Mouse (Mus musculus) CH12.LX (cell line): ENCODE measurements around the gene Arhgef2. TPM values are rescaled to one million over a fixed set of nuclear protein-coding genes. Genes with fewer than 3 reads are reported as not detected.
A peak's percentile ranks its signal among the peaks of the same experiment; 100 is the strongest.

Source experiments
- DNase-seq: peaks from one replicate; pipeline ENCODE4 v3.0.0-alpha.2; 2013; ENCODE audit errors: extremely low read depth
- H3K27ac ChIP-seq: 2 replicates; pipeline ENCODE4 v1.5.1; 2012; ENCODE audit warnings: low read depth, mild to moderate bottlenecking, control low read depth, moderate library complexity; ENCODE audit not compliant: insufficient read depth
- H3K27me3 ChIP-seq: replicated peaks from 2 replicates; pipeline ENCODE3; 2012; ENCODE audit warnings: inconsistent platforms
- H3K36me3 ChIP-seq, 2 experiments: replicated peaks in 1 of 2; 2 replicates each; pipeline versions ENCODE3 to v1.6.1; 2012; ENCODE audit warnings: inconsistent platforms in 1 of 2, low read length in 1 of 2, mild to moderate bottlenecking in 1 of 2, mixed read lengths in 1 of 2, moderate library complexity in 1 of 2; ENCODE audit not compliant: control insufficient read depth in 1 of 2, insufficient read depth in 1 of 2
- H3K4me1 ChIP-seq, 2 experiments: 2 replicates each; pipeline ENCODE4 v1.6.1; 2012; ENCODE audit warnings: inconsistent platforms in 1 of 2, moderate library complexity in 1 of 2; ENCODE audit not compliant: insufficient read depth in 2 of 2, control insufficient read depth in 1 of 2
- H3K4me2 ChIP-seq: 2 replicates; pipeline ENCODE4 v1.6.1; 2012; ENCODE audit warnings: low read depth, mild to moderate bottlenecking, control low read depth; ENCODE audit not compliant: poor library complexity, insufficient read depth, severe bottlenecking
- H3K4me3 ChIP-seq, 3 experiments: fragments of 150-350 bp in 1 of 3; sonication (generic) in 1 of 3; replicated peaks in 1 of 3; 2 replicates each; pipeline versions ENCODE3 to v1.5.1; 2011 to 2012; ENCODE audit warnings: low read depth in 2 of 3, low read length in 2 of 3, mild to moderate bottlenecking in 2 of 3, moderate library complexity in 2 of 3, control low read depth in 1 of 3, improper control_type of control experiment in 1 of 3, inconsistent platforms in 1 of 3, mixed read lengths in 1 of 3; ENCODE audit not compliant: poor library complexity in 1 of 3
- H3K79me2 ChIP-seq: replicated peaks from 2 replicates; pipeline ENCODE4 v1.6.1; 2012; ENCODE audit warnings: mild to moderate bottlenecking, moderate library complexity; ENCODE audit not compliant: control insufficient read depth, poor library complexity, insufficient read depth, severe bottlenecking; ENCODE audit errors: extremely low read depth
- H3K9ac ChIP-seq: 2 replicates; pipeline ENCODE4 v1.6.1; 2012; ENCODE audit warnings: low read depth, mild to moderate bottlenecking, control low read depth, moderate library complexity; ENCODE audit not compliant: insufficient read depth
- H3K9me3 ChIP-seq: replicated peaks from 2 replicates; pipeline ENCODE3; 2012; ENCODE audit warnings: low read length, inconsistent platforms, mixed read lengths
- BHLHE40 ChIP-seq: IDR thresholded peaks from 2 replicates; pipeline ENCODE4 v1.6.1; 2011; ENCODE audit warnings: mild to moderate bottlenecking, low read depth, low read length, improper control_type of control experiment
- CHD2 ChIP-seq: IDR thresholded peaks from 2 replicates; pipeline ENCODE4 v1.6.1; 2011; ENCODE audit warnings: low read length, improper control_type of control experiment
- GABPA ChIP-seq: IDR thresholded peaks from 2 replicates; pipeline ENCODE4 v1.6.1; 2012; ENCODE audit warnings: low read depth, low read length, improper control_type of control experiment, inconsistent platforms; ENCODE audit not compliant: insufficient replicate concordance
- IRF4 ChIP-seq: IDR thresholded peaks from 2 replicates; pipeline ENCODE4 v1.6.1; 2014; ENCODE audit warnings: low read depth, mild to moderate bottlenecking, inconsistent platforms, low read length, improper control_type of control experiment
- JUND ChIP-seq: conservative IDR thresholded peaks from 2 replicates; pipeline ENCODE4 v1.6.1; 2011; ENCODE audit warnings: low read depth, low read length, improper control_type of control experiment
- MAFK ChIP-seq: IDR thresholded peaks from 2 replicates; pipeline ENCODE4 v1.6.1; 2011; ENCODE audit warnings: low read length, improper control_type of control experiment; ENCODE audit not compliant: insufficient replicate concordance
- MEF2A ChIP-seq: IDR thresholded peaks from 2 replicates; pipeline ENCODE4 v1.6.1; 2014; ENCODE audit warnings: low read depth, mild to moderate bottlenecking, inconsistent platforms, low read length, improper control_type of control experiment, borderline replicate concordance
- MXI1 ChIP-seq: IDR thresholded peaks from 2 replicates; pipeline ENCODE4 v1.6.1; 2011; ENCODE audit warnings: mild to moderate bottlenecking, low read depth, low read length, improper control_type of control experiment
- NRF1 ChIP-seq: IDR thresholded peaks from 2 replicates; pipeline ENCODE4 v1.6.1; 2014; ENCODE audit warnings: low read depth, mild to moderate bottlenecking, inconsistent platforms, low read length, improper control_type of control experiment, moderate library complexity
- RAD21 ChIP-seq: IDR thresholded peaks from 2 replicates; pipeline ENCODE4 v1.6.1; 2011; ENCODE audit warnings: low read depth, mild to moderate bottlenecking, low read length, improper control_type of control experiment, moderate library complexity
- SIN3A ChIP-seq: IDR thresholded peaks from 2 replicates; pipeline ENCODE4 v1.6.1; 2012; ENCODE audit warnings: low read length, improper control_type of control experiment, inconsistent platforms
- TCF12 ChIP-seq: IDR thresholded peaks from 2 replicates; pipeline ENCODE4 v1.6.1; 2014; ENCODE audit warnings: low read depth, mild to moderate bottlenecking, inconsistent platforms, low read length, improper control_type of control experiment
- UBTF ChIP-seq: IDR thresholded peaks from 2 replicates; pipeline ENCODE4 v1.6.1; 2012; ENCODE audit warnings: low read depth, mild to moderate bottlenecking, inconsistent platforms, low read length, improper control_type of control experiment, moderate library complexity
- dilution Hi-C: fragments of 300-500 bp; cut with MboI; formaldehyde crosslinking; loops from 2 replicates; pipeline ENCODE4 v1.14.3; 2020; ENCODE audit warnings: low sequenced_read_pairs; ENCODE audit not compliant: extremely low pct_unique_long_range_greater_than_20kb, extremely low pct_ligation_motif_present
- in situ Hi-C: fragments of 300-500 bp; cut with MboI; formaldehyde crosslinking; loops from 3 replicates; pipeline ENCODE4 v1.14.3; 2019; ENCODE audit warnings: low sequenced_read_pairs, low pct_ligation_motif_present, low pct_unique_long_range_greater_than_20kb, mixed read lengths
- polyA plus RNA-seq: library from polyadenylated mRNA; unstranded; fragments of >175 nt; gene quantifications from 2 replicates; pipeline ENCODE4 v1.2.1, GENCODE M21; 2012; ENCODE audit warnings: low read depth; ENCODE audit not compliant: insufficient read length
- total RNA-seq, 2 experiments: library from RNA; depleted of rRNA; stranded (reverse); fragments of 300-350 nt in 1 of 2; fragments of >200 nt in 1 of 2; gene quantifications; 2 replicates each; pipeline ENCODE4 v1.2.3; 2012 to 2014

Arhgef2 gene
- total and polyA plus RNA-seq, 3 experiments = 18.5 to 43.9 (median 43.1) TPM

DNA sequence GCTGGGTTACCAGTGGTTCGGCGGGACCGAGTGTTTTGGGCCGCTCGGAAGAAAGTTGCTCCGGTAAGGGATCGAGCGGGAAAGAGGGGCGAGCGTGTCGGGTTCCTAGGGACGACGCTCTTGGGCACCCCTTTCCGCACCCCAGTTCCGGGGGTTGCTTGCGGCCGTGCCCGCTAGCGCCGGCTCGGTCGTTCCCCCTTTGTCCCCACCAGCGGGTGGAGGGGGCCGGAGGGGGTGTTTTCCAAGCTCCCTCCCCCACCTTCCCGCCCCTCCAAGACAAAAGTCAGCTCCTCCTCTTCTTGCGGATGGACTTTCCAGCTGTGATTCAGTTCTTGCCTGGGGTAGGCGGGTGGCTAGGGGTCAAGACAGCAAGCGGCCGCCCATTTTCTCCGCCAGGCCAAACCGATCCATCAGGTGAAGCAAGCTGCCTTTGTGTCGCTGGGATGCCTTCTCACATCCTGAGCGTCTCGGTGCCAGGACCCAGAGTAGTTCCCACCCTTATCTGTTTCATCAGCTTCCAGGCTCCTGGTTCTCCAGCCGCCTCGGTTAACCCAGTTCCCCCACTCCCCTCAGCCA lies 15.9 kb downstream of the Arhgef2 start:
- Histone ChIP-seq H3K27me3 (peaks cover 8% of the 10 kb centered on the region), H3K36me3 (peaks cover 15 to 30% of the 10 kb centered on the region in 2 experiments), H3K4me3 (peak overlapping the region; percentile 88 to 97 (median 88)), H3K9me3 (no peaks in the 10 kb centered on the region), H3K4me1 (peaks cover 19 to 68% of the 10 kb centered on the region in 2 experiments), H3K4me2 (peak overlapping the region; percentile 78), H3K9ac (peak overlapping the region; percentile 97), H3K27ac (peak overlapping the region; percentile 70), H3K79me2 (peaks cover 55% of the 10 kb centered on the region)
- TF ChIP-seq MEF2A = 0 out of 2 replicates have a peak, but pooled peaks have one; percentile 5
- TF ChIP-seq MXI1 = peak; percentile 61
- TF ChIP-seq BHLHE40 = no peak
- TF ChIP-seq GABPA = no peak
- TF ChIP-seq JUND = no peak
- TF ChIP-seq TCF12 = no peak
- no peak for TF ChIP-seq MAFK
- no peak for TF ChIP-seq UBTF
- no peak for TF ChIP-seq NRF1
- TF ChIP-seq SIN3A = peak; percentile 76
- no peak for TF ChIP-seq RAD21
- 0 out of 2 replicates have a peak, but pooled peaks have one; percentile 9 for TF ChIP-seq IRF4
- DNase-seq = no peak
- in situ Hi-C loops (loop anchor here (25.0 kb wide), 1 partner anchor 116 kb away; no protein-coding TSS in a partner anchor), dilution Hi-C loops (no loop called here)

DNA sequence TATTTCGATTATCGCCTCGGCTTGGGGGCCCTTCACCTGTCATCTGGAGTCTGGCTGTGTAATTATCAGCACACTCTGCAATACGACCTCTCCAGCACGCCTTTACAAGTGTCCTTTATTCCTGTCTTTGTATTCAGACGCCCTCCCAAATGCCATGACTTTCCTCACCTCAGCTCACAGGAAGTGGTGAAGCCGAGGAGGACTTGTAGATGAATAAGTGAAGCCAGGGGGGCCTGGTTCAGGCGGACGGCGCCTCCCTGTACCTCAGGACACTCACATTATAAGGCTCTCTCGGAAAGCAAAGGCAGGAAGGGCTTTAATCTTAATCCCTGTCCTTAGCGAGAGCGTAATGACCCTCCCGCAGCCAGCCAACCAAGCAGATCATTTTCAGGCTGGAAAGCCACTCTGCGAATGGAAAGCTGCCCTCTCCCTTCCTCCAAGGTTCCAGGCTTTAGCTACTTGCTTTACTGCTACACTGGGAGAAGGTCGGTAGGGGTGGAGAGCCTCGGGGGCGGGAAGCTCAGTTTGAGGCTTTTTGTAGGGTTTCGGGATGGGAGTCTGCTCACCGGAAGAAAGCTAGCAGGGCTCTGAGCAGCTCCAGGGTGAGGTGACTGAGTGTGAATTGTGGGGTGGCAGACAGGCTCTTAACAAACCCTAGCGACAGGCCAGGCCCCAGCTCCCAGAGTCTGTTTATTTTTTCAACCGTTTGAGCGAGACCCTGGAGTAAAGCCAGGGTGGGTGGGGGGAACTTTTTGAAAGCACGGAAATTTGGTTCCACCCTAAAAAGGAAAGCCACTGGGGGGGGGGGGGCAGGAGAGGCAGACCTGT lies 16.6 kb downstream of the Arhgef2 start:
- no peak for DNase-seq
- H3K9me3 ChIP-seq = no peaks in the 10 kb centered on the region
- H3K4me2 ChIP-seq = peak overlapping the region; percentile 78
- peaks cover 15 to 35% of the 10 kb centered on the region in 2 experiments for H3K36me3 ChIP-seq
- TF ChIP-seq SIN3A = peak; percentile 15; the same call in 1 of the 2 replicates
- TF ChIP-seq CHD2 = no peak
- peaks cover 8% of the 10 kb centered on the region for H3K27me3 ChIP-seq
- peak overlapping the region; percentile 88 to 97 (median 88) for H3K4me3 ChIP-seq
- peak overlapping the region; percentile 44 for H3K27ac ChIP-seq
- peak overlapping the region; percentile 97 for H3K9ac ChIP-seq
- dilution Hi-C loops = no loop called here
- H3K4me1 ChIP-seq = peaks cover 17 to 68% of the 10 kb centered on the region in 2 experiments
- in situ Hi-C loops = loop anchor here (25.0 kb wide), 1 partner anchor 115 kb away; no protein-coding TSS in a partner anchor
- peaks cover 60% of the 10 kb centered on the region for H3K79me2 ChIP-seq
